Mouse (Mus musculus) liver, embryonic 14.5 days (tissue): ENCODE results near the gene Nfatc2. TPM values are rescaled to one million over a fixed set of nuclear protein-coding genes. Genes with fewer than 3 reads are reported as not detected.

Experiments
- ATAC-seq: fragments of 200-750 bp; cut with Nextera tagmentation; 2 replicates; pipeline ENCODE4 v1.8.0; 2017; ENCODE audit warnings: moderate number of reproducible peaks, mild to moderate bottlenecking, moderate library complexity; ENCODE audit not compliant: insufficient read depth
- DNase-seq, 3 experiments: peaks; one replicate each; pipeline ENCODE4 v3.0.0-alpha.2; 2012 to 2013; ENCODE audit warnings: low read depth in 3 of 3, low spot score in 3 of 3
- H3K27ac ChIP-seq: fragments of 300-500 bp; sonication (generic); 2 replicates; pipeline ENCODE4 v1.5.1; 2014; ENCODE audit warnings: moderate library complexity, mild to moderate bottlenecking, control low read depth, inconsistent platforms
- H3K27me3 ChIP-seq: fragments of 300-500 bp; sonication (generic); 2 replicates; pipeline ENCODE4 v1.6.1; 2014; ENCODE audit warnings: mild to moderate bottlenecking, low read length, moderate library complexity; ENCODE audit not compliant: control insufficient read depth, insufficient read depth
- H3K36me3 ChIP-seq: fragments of 300-500 bp; sonication (generic); replicated peaks from 2 replicates; pipeline ENCODE4 v1.6.1; 2014; ENCODE audit warnings: low read depth; ENCODE audit not compliant: control insufficient read depth, insufficient read depth
- H3K4me1 ChIP-seq, 2 experiments: fragments of 200-500 bp in 1 of 2; fragments of 300-500 bp in 1 of 2; sonication (generic) in 1 of 2; replicated peaks; 2 replicates each; pipeline ENCODE4 v1.6.1; 2012 to 2014; ENCODE audit warnings: antibody characterized with exemption in 1 of 2, inconsistent platforms in 1 of 2, low read length in 1 of 2; ENCODE audit not compliant: control insufficient read depth in 2 of 2, insufficient read depth in 2 of 2
- H3K4me2 ChIP-seq: fragments of 300-500 bp; sonication (generic); 2 replicates; pipeline ENCODE4 v1.6.1; 2014; ENCODE audit warnings: low read depth, mild to moderate bottlenecking, control low read depth, moderate library complexity
- H3K4me3 ChIP-seq, 2 experiments: fragments of 200-500 bp in 1 of 2; fragments of 300-500 bp in 1 of 2; sonication (generic) in 1 of 2; 2 replicates each; pipeline ENCODE4 v1.5.1; 2012 to 2014; ENCODE audit warnings: low read depth in 2 of 2, low read length in 2 of 2, mild to moderate bottlenecking in 2 of 2, control low read depth in 1 of 2, inconsistent platforms in 1 of 2, moderate library complexity in 1 of 2; ENCODE audit not compliant: insufficient read depth in 1 of 2
- H3K9ac ChIP-seq: fragments of 300-500 bp; sonication (generic); replicated peaks from 2 replicates; pipeline ENCODE4 v1.6.1; 2014; ENCODE audit warnings: mild to moderate bottlenecking, control low read depth, moderate library complexity
- H3K9me3 ChIP-seq: fragments of 300-500 bp; sonication (generic); 2 replicates; pipeline ENCODE4 v1.6.1; 2016; ENCODE audit warnings: low read length, mixed read lengths; ENCODE audit not compliant: control insufficient read depth
- CTCF ChIP-seq: IDR thresholded peaks from 2 replicates; pipeline ENCODE4 v1.5.1; 2016; ENCODE audit warnings: antibody characterized with exemption, low read depth, control low read depth
- EP300 ChIP-seq: IDR thresholded peaks from 2 replicates; pipeline ENCODE4 v1.6.1; 2016; ENCODE audit warnings: antibody characterized with exemption, low read depth
- WGBS: fragments of 180-500 bp; shearing (Covaris S2); extraction: QIAGEN DNeasy Blood & Tissue Kit; methylation state at CpG from one replicate; pipeline ENCODE4 v1.1.7; 2014; ENCODE audit not compliant: insufficient replicate concordance; 5-methylcytosine and 5-hydroxymethylcytosine counted together
- microRNA-seq: library from miRNA; unstranded; fragments of <30 nt; microRNA quantifications from one replicate; pipeline ENCODE4, GENCODE M21; 2016
- polyA plus RNA-seq, 2 experiments: library from polyadenylated mRNA; depleted of rRNA in 1 of 2; stranded (reverse) in 1 of 2; unstranded in 1 of 2; fragments of >200 nt; fragmentation: Nextera tagmentation in 1 of 2; extraction: Ambion mirVana in 1 of 2; gene quantifications; 2 replicates each; pipeline versions ENCODE4 v1.2.1 to v1.2.3; 2012 to 2014

The Nfatc2 gene
- polyA plus RNA-seq, 2 experiments = 0.08 to 0.19 TPM

- no peak for ATAC-seq
- 65% methylated on average over 5 of the region's 5 CpGs for WGBS
- H3K4me2 ChIP-seq = no peak overlapping the region
Measured at GRCm38 (mm10) chr2:168428375-168428901, 173.0 kb downstream of the Nfatc2 start.

More at GRCm38 (mm10) chr2:168428375-168428901, 173.0 kb downstream of the Nfatc2 start:
- DNase-seq = no peak
- Histone ChIP-seq H3K27me3 (no peaks in the 10 kb centered on the region), H3K36me3 (no peaks in the 10 kb centered on the region), H3K4me1 (no peaks in the 10 kb centered on the region), H3K4me3 (no peak overlapping the region), H3K9me3 (no peaks in the 10 kb centered on the region), H3K9ac (no peak overlapping the region), H3K27ac (no peak overlapping the region)
- no peak for TF ChIP-seq EP300
- TF ChIP-seq CTCF = peak; percentile 69

Small RNA genes lying within 50 kb of the gene (microRNA-seq; reads per million reads assigned to microRNA genes)
- gene Mir7004 = not detected

Other genes with a start within 250 kb of the Nfatc2 start
- gene Atp9a, start 140.8 kb upstream of the Nfatc2 start, polyA plus RNA-seq (2012; rRNA removed) = 2.1 and 2.3 TPM in 2 replicates
- 1.3 and 1.7 TPM in 2 replicates for gene Atp9a, start 140.8 kb upstream of the Nfatc2 start, polyA plus RNA-seq (2014; fragmentation: Nextera tagmentation; extraction: Ambion mirVana)
- gene Sall4, start 166.3 kb upstream of the Nfatc2 start, polyA plus RNA-seq (2012; rRNA removed) = 1.9 TPM in 2 replicates
- 3.9 and 4.9 TPM in 2 replicates for gene Sall4, start 166.3 kb upstream of the Nfatc2 start, polyA plus RNA-seq (2014; fragmentation: Nextera tagmentation; extraction: Ambion mirVana)